Mouse (Mus musculus): ENCODE measurements around the gene Scaf8. TPM values are rescaled to one million over a fixed set of nuclear protein-coding genes. Genes with fewer than 3 reads are reported as not detected.

Gene Scaf8
- total RNA-seq, 2 experiments from 2014 or later: 28.2 to 31.6 TPM

GRCm38 (mm10) chr17:3244881-3245739, 130.3 kb downstream of the Scaf8 start:
- intact Hi-C loops (cut with DNase I): no loop called here
- no peak for DNase-seq (ENCODE audit: low spot score)

- intact Hi-C loops (cut with DNase I): no loop called here
- DNase-seq (ENCODE audit: low spot score): no peak
Observed at GRCm38 (mm10) chr17:3246665-3247370, 132.0 kb downstream of the Scaf8 start.

Other genes with a start within 250 kb of the Scaf8 start
- gene Tiam2, start 211.6 kb downstream of the Scaf8 start, total RNA-seq (2021): 1 to 10 TPM; 2.0 to 2.3 TPM